Mouse (Mus musculus) forebrain, embryonic 10.5 days (tissue): ENCODE measurements around the gene Olfr1066. TPM values are rescaled to one million over a fixed set of nuclear protein-coding genes. Genes with fewer than 3 reads are reported as not detected.
"Not testable (repeated sequence)": the region's sequence is repeated elsewhere in the genome, so short reads cannot be mapped to it uniquely, and the experiment has no call there.

Experiments
- DNase-seq: peaks from one replicate; pipeline ENCODE4 v3.0.0-alpha.2; 2017; ENCODE audit warnings: low spot score; ENCODE audit errors: extremely low spot score
- H3K27ac ChIP-seq: fragments of 300-500 bp; sonication (generic); 2 replicates; pipeline ENCODE4 v1.5.1; 2016; ENCODE audit warnings: mild to moderate bottlenecking
- H3K27me3 ChIP-seq: fragments of 300-500 bp; sonication (generic); 2 replicates; pipeline ENCODE4 v1.6.1; 2016; ENCODE audit warnings: mild to moderate bottlenecking; ENCODE audit not compliant: poor library complexity, severe bottlenecking
- H3K36me3 ChIP-seq: fragments of 300-500 bp; sonication (generic); replicated peaks from 2 replicates; pipeline ENCODE4 v1.6.1; 2016; ENCODE audit warnings: mild to moderate bottlenecking, moderate library complexity
- H3K4me1 ChIP-seq: fragments of 300-500 bp; sonication (generic); 2 replicates; pipeline ENCODE4 v1.6.1; 2016
- H3K4me3 ChIP-seq: fragments of 300-500 bp; sonication (generic); 2 replicates; pipeline ENCODE4 v1.5.1; 2016; ENCODE audit warnings: mild to moderate bottlenecking, moderate library complexity
- H3K9me3 ChIP-seq: fragments of 300-500 bp; sonication (generic); 2 replicates; pipeline ENCODE4 v1.6.1; 2016; ENCODE audit warnings: mild to moderate bottlenecking, moderate library complexity
- WGBS: fragments of 180-500 bp; shearing (Covaris S2); methylation state at CpG from one replicate; pipeline ENCODE4 v1.1.7; 2016; 5-methylcytosine and 5-hydroxymethylcytosine counted together
- polyA plus RNA-seq: library from polyadenylated mRNA; unstranded; fragments of >200 nt; fragmentation: Nextera tagmentation; extraction: Ambion mirVana; gene quantifications from 2 replicates; pipeline ENCODE4 v1.2.1, GENCODE M21; 2016

The Olfr1066 gene
- not detected in 2 replicates for polyA plus RNA-seq

DNA sequence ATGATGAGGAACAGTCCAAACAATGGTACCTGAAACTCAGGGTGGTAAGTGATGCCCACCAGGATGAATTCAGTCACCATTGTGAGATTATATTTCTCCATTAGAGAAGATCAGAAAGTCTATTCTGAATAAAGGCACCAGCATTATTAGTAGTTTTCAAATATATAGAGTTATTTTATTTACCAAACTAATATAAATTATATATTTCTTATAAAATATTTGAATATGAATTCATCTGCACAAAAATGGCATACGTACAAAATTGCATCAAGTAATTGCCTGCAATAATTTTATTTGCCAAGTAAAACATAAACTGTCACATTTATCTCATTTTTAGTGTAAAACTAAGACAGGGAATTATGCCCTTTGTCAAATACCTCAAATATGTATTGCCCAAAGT lies at the start of gene Olfr1066:
TSS of gene Olfr1066 (minus strand) at position 101 of the 400 bp plus-strand sequence.
- WGBS = 87% methylated on average over 1 of the region's 1 CpGs
- no peak for DNase-seq
- Histone ChIP-seq H3K9me3 (no peaks in the 10 kb centered on the region), H3K27ac (no peak within 1 kb of the TSS), H3K27me3 (no peaks in the 10 kb centered on the region), H3K36me3 (no peaks in the 10 kb centered on the region), H3K4me3 (no peak within 1 kb of the TSS), H3K4me1 (no peaks in the 10 kb centered on the region)

DNA sequence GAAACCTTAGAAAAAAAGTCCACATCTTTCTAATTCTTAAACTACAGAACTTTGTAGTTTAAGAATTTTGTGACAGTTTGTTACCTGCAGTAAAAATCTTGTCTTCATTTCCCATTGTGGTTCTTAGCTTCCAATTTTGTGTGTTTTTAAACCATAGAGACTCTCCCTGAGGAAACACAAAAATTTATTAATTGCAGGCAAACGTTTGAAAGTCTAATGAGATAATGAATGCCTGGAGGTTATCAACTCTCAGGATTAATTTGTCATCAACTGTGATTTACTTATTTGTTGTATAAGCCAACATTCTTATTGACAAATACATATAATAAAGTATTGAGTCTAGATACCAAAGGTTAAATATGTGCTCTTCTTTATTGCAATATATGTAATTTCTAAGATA lies 31.2 kb upstream of the Olfr1066 start, which contains the start of gene Olfr228:
TSS of gene Olfr228 (minus strand) at position 101 of the 400 bp plus-strand sequence.
- Histone ChIP-seq H3K4me1 (no peaks in the 10 kb centered on the region), H3K27ac (no peak within 1 kb of the TSS), H3K36me3 (no peaks in the 10 kb centered on the region), H3K9me3 (no peaks in the 10 kb centered on the region), H3K27me3 (no peaks in the 10 kb centered on the region), H3K4me3 (no peak within 1 kb of the TSS)
- DNase-seq = no peak
- WGBS = 61% methylated on average over 1 of the region's 1 CpGs

DNA sequence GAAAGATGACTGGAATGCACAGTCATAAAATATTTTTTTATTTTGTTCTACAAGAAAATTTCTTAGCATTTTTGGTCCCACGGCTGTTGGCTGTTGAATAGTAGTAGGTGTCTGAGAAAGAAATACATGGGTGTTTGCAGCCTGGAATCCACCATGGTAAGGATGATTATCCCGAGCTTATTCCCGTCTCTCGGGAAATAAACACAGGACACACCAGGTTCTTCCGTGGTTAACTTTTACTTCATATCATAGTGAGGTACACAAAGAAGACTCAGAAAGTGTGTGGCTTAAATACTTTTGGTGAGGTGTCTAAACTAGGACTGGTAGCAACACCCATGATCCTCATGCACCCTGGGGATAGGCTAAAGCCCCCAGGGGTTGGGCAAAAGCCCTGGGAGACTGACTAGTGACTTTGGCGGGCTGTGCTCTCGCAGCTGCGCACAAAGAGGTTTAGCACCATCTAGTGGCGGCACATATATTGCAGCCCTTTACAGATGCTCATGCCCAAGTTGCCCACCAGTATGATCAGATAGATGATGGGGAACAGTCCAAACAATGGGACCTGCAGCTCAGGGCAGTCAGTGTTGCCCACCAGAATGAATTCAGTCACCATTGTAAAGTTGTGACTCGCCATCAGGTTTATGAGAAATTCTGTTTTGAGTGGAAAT lies 8.5 kb upstream of the Olfr1066 start:
- no peaks in the 10 kb centered on the region for H3K27me3 ChIP-seq
- 45% methylated on average over 10 of the region's 10 CpGs for WGBS
- no peak overlapping the region for H3K4me3 ChIP-seq
- H3K27ac ChIP-seq = no peak overlapping the region
- H3K9me3 ChIP-seq = no peaks in the 10 kb centered on the region
- H3K4me1 ChIP-seq = no peaks in the 10 kb centered on the region
- peak; percentile 45 for DNase-seq
- H3K36me3 ChIP-seq = no peaks in the 10 kb centered on the region

DNA sequence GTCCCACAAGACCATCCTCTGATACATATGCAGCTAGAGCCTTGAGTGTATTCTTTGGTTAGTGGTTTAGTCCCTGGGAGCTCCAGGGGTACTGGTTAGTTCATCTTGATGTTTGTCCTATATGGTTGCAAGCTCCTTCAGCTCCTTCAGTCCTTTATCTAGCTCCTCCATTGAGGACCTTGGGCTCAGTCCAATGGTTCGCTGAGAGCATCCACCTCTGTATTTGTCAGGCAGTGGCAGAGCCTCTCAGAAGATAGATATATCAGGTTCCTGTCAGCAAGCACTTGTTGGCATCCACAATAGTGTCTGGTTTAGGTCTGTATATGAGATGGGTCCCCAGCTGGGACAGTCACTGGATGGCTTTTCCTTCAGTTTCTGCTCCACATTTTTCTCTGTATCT lies 4.4 kb upstream of the Olfr1066 start:
- no peaks in the 10 kb centered on the region for H3K4me1 ChIP-seq
- WGBS = 83% methylated on average over 1 of the region's 1 CpGs

DNA sequence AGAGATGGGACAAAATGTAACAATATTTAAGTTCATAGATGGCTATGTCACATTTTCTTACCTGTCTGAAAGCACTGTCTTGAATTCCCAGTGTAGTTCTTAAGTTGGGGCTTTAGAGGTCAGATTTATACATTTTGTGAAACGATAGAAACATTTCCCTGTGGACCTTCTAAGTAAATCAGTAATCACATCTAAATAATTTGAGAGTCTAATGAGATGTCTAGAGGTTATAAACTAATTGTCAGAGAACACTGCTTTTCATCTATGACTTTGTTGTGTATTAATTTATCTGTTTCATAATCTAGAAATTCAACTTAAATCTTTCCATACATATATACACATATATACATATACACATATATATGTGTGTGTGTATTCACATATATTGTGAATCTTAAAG lies 5.6 kb downstream of the Olfr1066 start, which contains the start of gene Olfr1065:
TSS of gene Olfr1065 (minus strand) at position 101 of the 400 bp plus-strand sequence.
- not testable (repeated sequence) for H3K36me3 ChIP-seq, H3K9me3 ChIP-seq, H3K4me3 ChIP-seq, H3K27me3 ChIP-seq, H3K27ac ChIP-seq, H3K4me1 ChIP-seq, DNase-seq
- 91% methylated on average over 1 of the region's 1 CpGs for WGBS

More for the DNA sequence above, 4.4 kb upstream of the Olfr1066 start:
- Histone ChIP-seq H3K9me3 (no peaks in the 10 kb centered on the region), H3K4me3 (no peak overlapping the region), H3K27ac (no peak overlapping the region), H3K36me3 (no peaks in the 10 kb centered on the region), H3K27me3 (no peaks in the 10 kb centered on the region)
- no peak for DNase-seq

DNA sequence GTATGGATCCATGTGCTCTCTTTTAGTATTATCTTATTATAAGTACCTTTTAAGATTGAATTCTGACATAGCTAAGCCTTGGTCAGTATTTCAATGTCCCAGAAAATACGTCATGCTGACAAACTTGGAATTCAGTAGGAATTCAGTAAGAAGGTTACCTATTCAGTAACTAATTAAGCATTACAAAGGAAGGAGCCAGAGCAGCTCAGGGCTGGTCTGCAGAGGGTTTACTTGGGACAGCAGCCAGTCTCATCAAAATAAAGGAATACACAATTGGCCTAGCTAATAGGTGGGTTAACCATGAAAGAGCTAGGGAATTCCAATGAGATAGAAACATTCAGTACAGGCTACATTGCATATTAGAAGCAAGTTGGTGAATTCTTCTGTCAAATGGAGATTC lies 14.0 kb downstream of the Olfr1066 start:
- H3K9me3 ChIP-seq, DNase-seq, H3K27me3 ChIP-seq, H3K36me3 ChIP-seq, H3K4me1 ChIP-seq, H3K4me3 ChIP-seq, H3K27ac ChIP-seq: not testable (repeated sequence)
- 66% methylated on average over 1 of the region's 1 CpGs for WGBS

DNA sequence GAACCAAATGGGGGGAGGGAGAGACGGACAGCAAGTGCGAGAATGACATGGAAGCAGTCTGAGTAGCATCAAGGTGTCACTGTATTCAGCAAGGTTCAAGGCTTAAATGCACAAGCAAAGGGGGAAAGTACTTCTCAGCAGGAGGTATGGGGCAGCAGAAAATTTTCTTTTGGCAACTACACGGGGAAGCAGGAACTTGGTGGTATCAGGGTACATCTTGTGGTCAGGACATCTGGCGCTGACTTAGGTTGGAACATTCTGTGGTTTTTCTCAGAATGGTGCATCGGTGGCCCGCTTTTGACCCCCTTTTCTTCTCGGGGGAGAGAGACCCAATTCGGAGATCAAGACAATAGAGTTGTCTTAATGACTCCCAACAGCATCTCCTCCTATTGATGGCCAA lies 27.6 kb downstream of the Olfr1066 start:
- not testable (repeated sequence) for H3K36me3 ChIP-seq, H3K27ac ChIP-seq, DNase-seq, H3K9me3 ChIP-seq, H3K27me3 ChIP-seq, H3K4me3 ChIP-seq, H3K4me1 ChIP-seq
- 90% methylated on average over 8 of the region's 8 CpGs for WGBS

DNA sequence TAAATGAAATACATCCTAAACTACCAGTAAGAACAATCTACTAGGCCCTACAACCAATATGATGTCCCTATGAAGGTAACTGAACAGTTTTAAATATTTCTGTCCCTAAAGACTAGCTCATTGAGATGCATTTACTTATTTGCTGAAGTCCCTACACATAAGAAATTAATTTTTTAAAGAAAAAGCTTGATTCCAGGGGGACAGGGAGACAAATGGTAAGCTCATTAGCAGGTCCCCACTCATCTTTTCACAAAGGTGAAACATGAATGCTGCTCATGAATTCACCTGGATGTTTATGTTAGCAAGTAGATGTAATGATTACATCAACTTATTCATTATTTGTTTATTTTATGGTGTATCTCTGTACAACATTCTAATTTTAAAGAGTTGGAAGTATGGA lies 29.4 kb downstream of the Olfr1066 start, which contains the start of gene Olfr1062:
TSS of gene Olfr1062 (minus strand) at position 101 of the 400 bp plus-strand sequence.
- H3K9me3 ChIP-seq, H3K27me3 ChIP-seq, DNase-seq, H3K4me1 ChIP-seq, H3K4me3 ChIP-seq, H3K36me3 ChIP-seq, H3K27ac ChIP-seq: not testable (repeated sequence)

DNA sequence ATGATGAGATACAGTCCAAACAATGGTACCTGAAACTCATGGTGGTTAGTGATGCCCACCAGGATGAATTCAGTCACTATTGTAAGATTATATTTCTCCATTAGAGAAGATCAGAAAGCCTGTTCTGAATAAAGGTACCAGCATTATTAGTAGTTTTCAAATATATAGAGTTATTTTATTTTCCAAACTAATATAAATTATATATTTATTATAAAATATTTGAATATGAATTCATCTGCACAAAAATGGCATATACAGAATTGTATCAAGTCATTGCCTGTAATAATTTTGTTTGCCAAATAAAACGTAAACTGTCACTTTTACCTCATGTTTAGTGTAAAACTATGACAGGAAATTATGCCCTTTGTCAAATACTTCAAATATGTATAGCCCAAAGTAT lies 42.1 kb downstream of the Olfr1066 start, which contains the start of gene Olfr1061:
TSS of gene Olfr1061 (minus strand) at position 101 of the 400 bp plus-strand sequence.
- WGBS = 95% methylated on average over 1 of the region's 1 CpGs

More for the DNA sequence above, 42.1 kb downstream of the Olfr1066 start, which contains the start of gene Olfr1061:
- Histone ChIP-seq H3K9me3 (no peaks in the 10 kb centered on the region), H3K4me3 (no peak within 1 kb of the TSS), H3K27ac (no peak within 1 kb of the TSS), H3K36me3 (no peaks in the 10 kb centered on the region), H3K4me1 (no peaks in the 10 kb centered on the region), H3K27me3 (no peaks in the 10 kb centered on the region)
- no peak for DNase-seq

Other genes with a start within 250 kb of the Olfr1066 start
- not detected in 2 replicates for gene Olfr1046, start 237.0 kb downstream of the Olfr1066 start, polyA plus RNA-seq
- not detected in 2 replicates for gene Olfr1047, start 224.9 kb downstream of the Olfr1066 start, polyA plus RNA-seq
- not detected in 2 replicates for gene Olfr1048, start 216.0 kb downstream of the Olfr1066 start, polyA plus RNA-seq
- gene Olfr1049, start 197.9 kb downstream of the Olfr1066 start, polyA plus RNA-seq = not detected in 2 replicates
- gene Olfr1051, start 177.2 kb downstream of the Olfr1066 start, polyA plus RNA-seq = not detected in 2 replicates
- not detected in 2 replicates for gene Olfr1052, start 163.8 kb downstream of the Olfr1066 start, polyA plus RNA-seq
- not detected in 2 replicates for gene Olfr1053, start 141.0 kb downstream of the Olfr1066 start, polyA plus RNA-seq
- not detected in 2 replicates for gene Olfr1054, start 120.8 kb downstream of the Olfr1066 start, polyA plus RNA-seq
- not detected in 2 replicates for gene Olfr1055, start 106.0 kb downstream of the Olfr1066 start, polyA plus RNA-seq
- not detected in 2 replicates for gene Olfr1056, start 93.8 kb downstream of the Olfr1066 start, polyA plus RNA-seq
- gene Olfr1057, start 77.9 kb downstream of the Olfr1066 start, polyA plus RNA-seq = not detected in 2 replicates
- gene Olfr1058, start 67.7 kb downstream of the Olfr1066 start, polyA plus RNA-seq = not detected in 2 replicates
- not detected in 2 replicates for gene Olfr1061, start 42.2 kb downstream of the Olfr1066 start, polyA plus RNA-seq
- not detected in 2 replicates for gene Olfr1062, start 29.5 kb downstream of the Olfr1066 start, polyA plus RNA-seq
- not detected in 2 replicates for gene Olfr1065, start 5.7 kb downstream of the Olfr1066 start, polyA plus RNA-seq
- not detected in 2 replicates for gene Olfr228, start 31.1 kb upstream of the Olfr1066 start, polyA plus RNA-seq
- gene Olfr1076, start 52.2 kb upstream of the Olfr1066 start, polyA plus RNA-seq = not detected in 2 replicates
- gene Olfr1079, start 86.2 kb upstream of the Olfr1066 start, polyA plus RNA-seq = not detected in 2 replicates
- not detected in 2 replicates for gene Olfr1080, start 102.0 kb upstream of the Olfr1066 start, polyA plus RNA-seq
- not detected in 2 replicates for gene Olfr1082, start 142.7 kb upstream of the Olfr1066 start, polyA plus RNA-seq
- not detected in 2 replicates for gene Olfr1084, start 183.5 kb upstream of the Olfr1066 start, polyA plus RNA-seq
- not detected in 2 replicates for gene Olfr1085, start 205.8 kb upstream of the Olfr1066 start, polyA plus RNA-seq
- gene Olfr1086, start 223.8 kb upstream of the Olfr1066 start, polyA plus RNA-seq = not detected in 2 replicates
- gene Olfr1087, start 242.1 kb upstream of the Olfr1066 start, polyA plus RNA-seq = not detected in 2 replicates